Comparison of ENCODE assay signal across 16 mouse cellular contexts in genomic region chrX:133618222-133618621, GRCm38 (mm10).
DNase-seq lines count a peak whose midpoint lies in the region; TF ChIP-seq lines count a peak whose summit lies in the region.
"Had no signal": no experiment of that assay in that cellular context is flagged by ENCODE, and none has a peak within 500 bp of the region (broad histone marks: within the 10 kb centered on the region; RNA-seq: fewer than 3 reads in every experiment).

No protein-coding gene starts in this region.

- no peaks in the 10 kb centered on the region for H3K27me3 ChIP-seq in MEL (ENCODE audit: control insufficient read depth in 1 of 2, insufficient read depth in 2 of 2, low read length in 2 of 2)
- H3K27me3 ChIP-seq: CH12.LX had no signal

- peak; percentile 55 to 73 for TF ChIP-seq EP300 in MEL (IDR thresholded peaks at IDR 0.05; ENCODE audit: low read depth in 1 of 2, low read length in 2 of 2)

- TF ChIP-seq POLR2A in MEL (IDR thresholded peaks at IDR 0.05; ENCODE audit: control insufficient read depth in 1 of 2, insufficient read depth in 1 of 2, low read depth in 1 of 2, low read length in 2 of 2, poor library complexity in 1 of 2) = no peak

- peaks cover 0 to 15% of the 10 kb centered on the region in 2 experiments; a peak in 2 of 4 replicates for H3K36me3 ChIP-seq in MEL (ENCODE audit: control insufficient read depth in 1 of 2, insufficient read depth in 2 of 2, low read length in 2 of 2)
- H3K36me3 ChIP-seq: G1E had no signal

- DNase-seq in MEL (ENCODE audit: low read depth, low spot score) = peak; percentile 54
- DNase-seq in ovary, postnatal 14 days (ENCODE audit: low spot score) = no peak
- DNase-seq: adrenal gland, adult 2 months; adrenal gland, adult 8-10 months; adrenal gland, postnatal 10 days; adrenal gland, postnatal 14 days; adrenal gland, postnatal 25 days; adrenal gland, postnatal 36 days; B cell, adult 2 months; cerebellum, adult 11 months; cerebellum, adult 11-12 months; cerebellum, adult 18-20 months; cerebellum, adult 2 months; cerebellum, adult 8-10 months had no signal

- H3K4me3 ChIP-seq in MEL (ENCODE audit: control insufficient read depth in 1 of 2, insufficient read depth in 1 of 2, low read depth in 2 of 2, low read length in 2 of 2) = no peak overlapping the region

- TF ChIP-seq RAD21 in MEL (IDR thresholded peaks at IDR 0.05; ENCODE audit: low read depth, low read length) = no peak

- no peak overlapping the region for H3K27ac ChIP-seq in MEL (ENCODE audit: control insufficient read depth, low read depth, low read length)

- TF ChIP-seq CTCF in MEL (IDR thresholded peaks at IDR 0.05 in 2 of 3, conservative IDR thresholded peaks at IDR 0.05 in 1 of 3; ENCODE audit: control insufficient read depth in 1 of 3, insufficient read depth in 1 of 3, low read depth in 2 of 3, low read length in 3 of 3, poor library complexity in 1 of 3, severe bottlenecking in 1 of 3) = no peak

- H3K79me2 ChIP-seq in MEL (ENCODE audit: control insufficient read depth, insufficient read depth, low read length, poor library complexity) = no peaks in the 10 kb centered on the region

- no peaks in the 10 kb centered on the region for H3K9me3 ChIP-seq in MEL (replicated peaks; ENCODE audit: insufficient read depth, low read length)
- H3K9me3 ChIP-seq: G1E had no signal

- H3K9ac ChIP-seq in MEL (ENCODE audit: control insufficient read depth, low read depth, low read length, poor library complexity, severe bottlenecking) = no peak overlapping the region

- peaks cover 2 to 11% of the 10 kb centered on the region in 2 experiments; a peak in 3 of 4 replicates for H3K4me1 ChIP-seq in MEL (ENCODE audit: control insufficient read depth in 1 of 2, insufficient read depth in 2 of 2, low read length in 2 of 2)

TF ChIP-seq in MEL, 35 proteins besides CTCF, POLR2A, EP300 and RAD21:
- TF ChIP-seq ZMIZ1 (IDR thresholded peaks at IDR 0.05; ENCODE audit: low read depth, low read length) = no peak
- TF ChIP-seq HCFC1 (IDR thresholded peaks at IDR 0.05; ENCODE audit: low read depth, low read length) = 0 out of 2 replicates have a peak, but pooled peaks have one; percentile 13
- TF ChIP-seq MAZ (IDR thresholded peaks at IDR 0.05; ENCODE audit: low read depth, low read length) = peak; percentile 87
- TF ChIP-seq ETS1 (IDR thresholded peaks at IDR 0.05; ENCODE audit: low read depth, low read length) = peak; percentile 81
- 0 out of 2 replicates have a peak, but pooled peaks have one; percentile 19 for TF ChIP-seq USF1 (IDR thresholded peaks at IDR 0.05; ENCODE audit: low read depth, low read length)
- no peak for TF ChIP-seq CHD2 (IDR thresholded peaks at IDR 0.05; ENCODE audit: low read length)
- peak; percentile 28; the same call in 1 of the 2 replicates for TF ChIP-seq GATA1 (IDR thresholded peaks at IDR 0.05; ENCODE audit: low read depth, low read length)
- 0 out of 2 replicates have a peak, but pooled peaks have one; percentile 32 for TF ChIP-seq MYB (IDR thresholded peaks at IDR 0.05; ENCODE audit: low read depth, low read length)
- TF ChIP-seq TCF12 (IDR thresholded peaks at IDR 0.05; ENCODE audit: low read depth, low read length) = 0 out of 2 replicates have a peak, but pooled peaks have one; percentile 9
- peak; percentile 51; the same call in 1 of the 2 replicates for TF ChIP-seq RCOR1 (IDR thresholded peaks at IDR 0.05; ENCODE audit: low read depth, low read length)
- no peak for TF ChIP-seq NRF1 (IDR thresholded peaks at IDR 0.05; ENCODE audit: insufficient read depth, low read depth, low read length, poor library complexity, severe bottlenecking)
